Mouse (Mus musculus): ENCODE results near the gene Sbf2.

- TF ChIP-seq CTCF (IDR thresholded peaks at IDR 0.05; ENCODE audit: borderline replicate concordance, control insufficient read depth, extremely low read depth, insufficient read depth, low read length, poor library complexity) (no peak), POLR2A (IDR thresholded peaks at IDR 0.05; ENCODE audit: control insufficient read depth, extremely low read depth, insufficient read depth, low read length, poor library complexity) (no peak)
Observed at GRCm38 (mm10) chr7:110658378-110658928, 43.7 kb upstream of the Sbf2 start.

Measured in thymus, adult 2 months (tissue).